Mouse (Mus musculus) neural tube, embryonic 13.5 days (tissue): ENCODE measurements around the gene Tgfbr1. TPM values are rescaled to one million over a fixed set of nuclear protein-coding genes. Genes with fewer than 3 reads are reported as not detected.

Source experiments
- ATAC-seq: fragments of 200-750 bp; cut with Nextera tagmentation; 2 replicates; pipeline ENCODE4 v1.8.0; 2017; ENCODE audit warnings: low read depth, mild to moderate bottlenecking, moderate TSS enrichment, moderate library complexity
- H3K27ac ChIP-seq: fragments of 300-500 bp; sonication (generic); replicated peaks from 2 replicates; pipeline ENCODE4 v1.5.1; 2015; ENCODE audit warnings: moderate library complexity, mild to moderate bottlenecking, inconsistent platforms
- H3K27me3 ChIP-seq: fragments of 300-500 bp; sonication (generic); 2 replicates; pipeline ENCODE4 v1.6.1; 2015; ENCODE audit warnings: mild to moderate bottlenecking, inconsistent platforms
- H3K36me3 ChIP-seq: fragments of 300-500 bp; sonication (generic); 2 replicates; pipeline ENCODE4 v1.6.1; 2015; ENCODE audit warnings: mild to moderate bottlenecking, inconsistent platforms
- H3K4me1 ChIP-seq: fragments of 300-500 bp; sonication (generic); replicated peaks from 2 replicates; pipeline ENCODE4 v1.6.1; 2015; ENCODE audit warnings: inconsistent platforms
- H3K4me2 ChIP-seq: fragments of 300-500 bp; sonication (generic); 2 replicates; pipeline ENCODE4 v1.6.1; 2015; ENCODE audit warnings: inconsistent platforms, mild to moderate bottlenecking, moderate library complexity
- H3K4me3 ChIP-seq: fragments of 300-500 bp; sonication (generic); 2 replicates; pipeline ENCODE4 v1.5.1; 2015; ENCODE audit warnings: mild to moderate bottlenecking, inconsistent platforms
- H3K9ac ChIP-seq: fragments of 300-500 bp; sonication (generic); 2 replicates; pipeline ENCODE4 v1.6.1; 2015; ENCODE audit warnings: moderate library complexity, mild to moderate bottlenecking, inconsistent platforms
- H3K9me3 ChIP-seq: fragments of 300-500 bp; sonication (generic); 2 replicates; pipeline ENCODE4 v1.6.1; 2016; ENCODE audit warnings: inconsistent platforms
- WGBS: fragments of 180-500 bp; shearing (Covaris S2); methylation state at CpG from one replicate; pipeline ENCODE4 v1.1.7; 2015; 5-methylcytosine and 5-hydroxymethylcytosine counted together
- polyA plus RNA-seq: library from polyadenylated mRNA; unstranded; fragments of >200 nt; fragmentation: Nextera tagmentation; extraction: Ambion mirVana; gene quantifications from 2 replicates; pipeline ENCODE4 v1.2.1, GENCODE M21; 2015

Gene Tgfbr1
- 42.6 and 44.3 TPM in 2 replicates for polyA plus RNA-seq

- Histone ChIP-seq H3K9me3 (no peaks in the 10 kb centered on the region), H3K4me3 (peak within 1 kb of the TSS; percentile 98), H3K36me3 (no peaks in the 10 kb centered on the region), H3K4me1 (peaks cover 42% of the 10 kb centered on the region), H3K27me3 (no peaks in the 10 kb centered on the region; the same call in 1 of the 2 replicates), H3K27ac (peak within 1 kb of the TSS; percentile 91), H3K4me2 (peak within 1 kb of the TSS; percentile 94), H3K9ac (peak within 1 kb of the TSS; percentile 94)
- ATAC-seq: peak; percentile 98
- WGBS: under 1% methylated on average over 61 of the region's 65 CpGs
Measured at GRCm38 (mm10) chr4:47352803-47353388, at the start of gene Tgfbr1. Tgfbr1 (plus strand) TSS chr4:47353222.

- Histone ChIP-seq H3K4me3 (no peak overlapping the region), H3K9ac (no peak overlapping the region), H3K9me3 (peaks cover 8% of the 10 kb centered on the region; the same call in 1 of the 2 replicates), H3K4me1 (no peaks in the 10 kb centered on the region), H3K27me3 (no peaks in the 10 kb centered on the region), H3K36me3 (no peaks in the 10 kb centered on the region), H3K4me2 (no peak overlapping the region), H3K27ac (no peak overlapping the region)
- ATAC-seq: 0 out of 2 replicates have a peak, but pooled peaks have one; percentile 50
- WGBS: 57% methylated on average over 5 of the region's 5 CpGs
Measured at GRCm38 (mm10) chr4:47303340-47303998, 49.6 kb upstream of the Tgfbr1 start.

- H3K4me3 ChIP-seq: no peak overlapping the region
- no peaks in the 10 kb centered on the region for H3K36me3 ChIP-seq
- 89% methylated on average over 12 of the region's 12 CpGs for WGBS
- no peak for ATAC-seq
- H3K27ac ChIP-seq: no peak overlapping the region
- no peaks in the 10 kb centered on the region for H3K27me3 ChIP-seq
- no peak overlapping the region for H3K4me2 ChIP-seq
- 0 out of 2 replicates have a peak, but pooled peaks cover 5% of the 10 kb centered on the region for H3K4me1 ChIP-seq
- H3K9ac ChIP-seq: no peak overlapping the region
- no peaks in the 10 kb centered on the region for H3K9me3 ChIP-seq
Measured at GRCm38 (mm10) chr4:47309886-47310625, 43.0 kb upstream of the Tgfbr1 start.

- Histone ChIP-seq H3K36me3 (no peaks in the 10 kb centered on the region), H3K4me1 (0 out of 2 replicates have a peak, but pooled peaks cover 5% of the 10 kb centered on the region), H3K4me2 (no peak overlapping the region), H3K4me3 (no peak overlapping the region), H3K9me3 (no peaks in the 10 kb centered on the region), H3K27ac (no peak overlapping the region), H3K9ac (no peak overlapping the region), H3K27me3 (no peaks in the 10 kb centered on the region)
- WGBS: 75% methylated on average over 6 of the region's 6 CpGs
- ATAC-seq: no peak
Measured at GRCm38 (mm10) chr4:47310812-47311211, 42.2 kb upstream of the Tgfbr1 start.

- H3K4me1 ChIP-seq: 0 out of 2 replicates have a peak, but pooled peaks cover 5% of the 10 kb centered on the region
- no peak overlapping the region for H3K4me2 ChIP-seq
- WGBS: 92% methylated on average over 6 of the region's 6 CpGs
Measured at GRCm38 (mm10) chr4:47311467-47311866, 41.6 kb upstream of the Tgfbr1 start.

GRCm38 (mm10) chr4:47311929-47312328 lies 41.1 kb upstream of the Tgfbr1 start:
- no peaks in the 10 kb centered on the region for H3K9me3 ChIP-seq
- H3K4me3 ChIP-seq: no peak overlapping the region
- 0 out of 2 replicates have a peak, but pooled peaks cover 5% of the 10 kb centered on the region for H3K4me1 ChIP-seq
- no peaks in the 10 kb centered on the region for H3K27me3 ChIP-seq
- H3K9ac ChIP-seq: no peak overlapping the region
- H3K4me2 ChIP-seq: no peak overlapping the region
- WGBS: 62% methylated on average over 7 of the region's 7 CpGs
- ATAC-seq: no peak
- no peaks in the 10 kb centered on the region for H3K36me3 ChIP-seq
- no peak overlapping the region for H3K27ac ChIP-seq

More at GRCm38 (mm10) chr4:47311467-47311866, 41.6 kb upstream of the Tgfbr1 start:
- Histone ChIP-seq H3K27ac (no peak overlapping the region), H3K27me3 (no peaks in the 10 kb centered on the region), H3K36me3 (no peaks in the 10 kb centered on the region), H3K4me3 (no peak overlapping the region), H3K9ac (no peak overlapping the region), H3K9me3 (no peaks in the 10 kb centered on the region)
- ATAC-seq: no peak

- H3K4me2 ChIP-seq: no peak overlapping the region
- no peak overlapping the region for H3K9ac ChIP-seq
- no peaks in the 10 kb centered on the region for H3K27me3 ChIP-seq
- no peak overlapping the region for H3K4me3 ChIP-seq
- H3K4me1 ChIP-seq: 0 out of 2 replicates have a peak, but pooled peaks cover 5% of the 10 kb centered on the region
- H3K27ac ChIP-seq: no peak overlapping the region
- 80% methylated on average over 14 of the region's 14 CpGs for WGBS
- no peaks in the 10 kb centered on the region for H3K9me3 ChIP-seq
- ATAC-seq: no peak
- no peaks in the 10 kb centered on the region for H3K36me3 ChIP-seq
Measured at GRCm38 (mm10) chr4:47312676-47313075, 40.3 kb upstream of the Tgfbr1 start.

GRCm38 (mm10) chr4:47313710-47314410 lies 39.2 kb upstream of the Tgfbr1 start:
- H3K27me3 ChIP-seq: no peaks in the 10 kb centered on the region
- H3K9me3 ChIP-seq: no peaks in the 10 kb centered on the region
- no peak overlapping the region for H3K9ac ChIP-seq
- 90% methylated on average over 8 of the region's 8 CpGs for WGBS
- H3K4me3 ChIP-seq: no peak overlapping the region
- no peak overlapping the region for H3K4me2 ChIP-seq
- no peaks in the 10 kb centered on the region for H3K36me3 ChIP-seq
- 0 out of 2 replicates have a peak, but pooled peaks cover 5% of the 10 kb centered on the region for H3K4me1 ChIP-seq
- no peak for ATAC-seq
- no peak overlapping the region for H3K27ac ChIP-seq

- no peaks in the 10 kb centered on the region for H3K27me3 ChIP-seq
- no peak overlapping the region for H3K27ac ChIP-seq
- H3K4me3 ChIP-seq: no peak overlapping the region
- H3K4me1 ChIP-seq: 0 out of 2 replicates have a peak, but pooled peaks cover 5% of the 10 kb centered on the region
- no peak overlapping the region for H3K9ac ChIP-seq
- no peaks in the 10 kb centered on the region for H3K36me3 ChIP-seq
- WGBS: 68% methylated on average over 2 of the region's 2 CpGs
- H3K4me2 ChIP-seq: no peak overlapping the region
- no peaks in the 10 kb centered on the region for H3K9me3 ChIP-seq
- ATAC-seq: no peak
Measured at GRCm38 (mm10) chr4:47315458-47315857, 37.6 kb upstream of the Tgfbr1 start.

GRCm38 (mm10) chr4:47316432-47316831 lies 36.6 kb upstream of the Tgfbr1 start:
- no peak for ATAC-seq
- H3K4me3 ChIP-seq: no peak overlapping the region
- H3K36me3 ChIP-seq: no peaks in the 10 kb centered on the region
- H3K27me3 ChIP-seq: no peaks in the 10 kb centered on the region
- H3K4me1 ChIP-seq: 0 out of 2 replicates have a peak, but pooled peaks cover 5% of the 10 kb centered on the region
- no peak overlapping the region for H3K9ac ChIP-seq
- WGBS: 85% methylated on average over 6 of the region's 6 CpGs
- no peak overlapping the region for H3K4me2 ChIP-seq
- no peak overlapping the region for H3K27ac ChIP-seq
- H3K9me3 ChIP-seq: no peaks in the 10 kb centered on the region

- Histone ChIP-seq H3K9ac (no peak overlapping the region), H3K27ac (no peak overlapping the region), H3K9me3 (no peaks in the 10 kb centered on the region), H3K4me1 (0 out of 2 replicates have a peak, but pooled peaks cover 3% of the 10 kb centered on the region), H3K27me3 (no peaks in the 10 kb centered on the region), H3K4me2 (no peak overlapping the region), H3K36me3 (no peaks in the 10 kb centered on the region), H3K4me3 (no peak overlapping the region)
- ATAC-seq: no peak
- 86% methylated on average over 10 of the region's 10 CpGs for WGBS
Measured at GRCm38 (mm10) chr4:47319561-47320321, 33.3 kb upstream of the Tgfbr1 start.
